Mouse (Mus musculus): Measurements from ENCODE around the gene Dlx5.

Gene Dlx5

GRCm38 (mm10) chr6:6881638-6882190 is at the start of gene Dlx5:
Dlx5 (minus strand) TSS chr6:6882085.
- no peak for DNase-seq (ENCODE audit: low read depth in 1 of 2, low spot score in 2 of 2)

GRCm38 (mm10) chr6:6931507-6931906 is 49.6 kb upstream of the Dlx5 start:
- DNase-seq (ENCODE audit: low read depth in 1 of 2, low spot score in 2 of 2) = no peak

- no peak for DNase-seq (ENCODE audit: low read depth in 1 of 2, low spot score in 2 of 2)
Measured at GRCm38 (mm10) chr6:6930831-6931230, 48.9 kb upstream of the Dlx5 start.

GRCm38 (mm10) chr6:6925264-6925663 is 43.4 kb upstream of the Dlx5 start:
- DNase-seq (ENCODE audit: low read depth in 1 of 2, low spot score in 2 of 2) = no peak

- DNase-seq (ENCODE audit: low read depth in 1 of 2, low spot score in 2 of 2) = no peak
Measured at GRCm38 (mm10) chr6:6917334-6917733, 35.4 kb upstream of the Dlx5 start.

GRCm38 (mm10) chr6:6915526-6915915 is 33.6 kb upstream of the Dlx5 start:
- DNase-seq (ENCODE audit: low read depth in 1 of 2, low spot score in 2 of 2) = no peak

GRCm38 (mm10) chr6:6914849-6915525 is 33.1 kb upstream of the Dlx5 start:
- no peak for DNase-seq (ENCODE audit: low read depth in 1 of 2, low spot score in 2 of 2)

GRCm38 (mm10) chr6:6914304-6914703 is 32.4 kb upstream of the Dlx5 start:
- DNase-seq (ENCODE audit: low read depth in 1 of 2, low spot score in 2 of 2) = no peak

GRCm38 (mm10) chr6:6909586-6909985 is 27.7 kb upstream of the Dlx5 start:
- DNase-seq (ENCODE audit: low read depth in 1 of 2, low spot score in 2 of 2) = no peak

- no peak for DNase-seq (ENCODE audit: low read depth in 1 of 2, low spot score in 2 of 2)
Measured at GRCm38 (mm10) chr6:6890047-6890446, 8.2 kb upstream of the Dlx5 start.

- DNase-seq (ENCODE audit: low read depth in 1 of 2, low spot score in 2 of 2) = no peak
Measured at GRCm38 (mm10) chr6:6886225-6886624, 4.3 kb upstream of the Dlx5 start.

- DNase-seq (ENCODE audit: low read depth in 1 of 2, low spot score in 2 of 2) = no peak
Measured at GRCm38 (mm10) chr6:6884897-6885296, 3.0 kb upstream of the Dlx5 start.

- no peak for DNase-seq (ENCODE audit: low read depth in 1 of 2, low spot score in 2 of 2)
Measured at GRCm38 (mm10) chr6:6882266-6882797, 447 bp upstream of the Dlx5 start.

GRCm38 (mm10) chr6:6881115-6881637 is 709 bp downstream of the Dlx5 start:
- DNase-seq (ENCODE audit: low read depth in 1 of 2, low spot score in 2 of 2) = no peak

- DNase-seq (ENCODE audit: low read depth in 1 of 2, low spot score in 2 of 2) = no peak
Measured at GRCm38 (mm10) chr6:6880361-6881114, 1.3 kb downstream of the Dlx5 start.

GRCm38 (mm10) chr6:6879371-6880325 is 2.2 kb downstream of the Dlx5 start:
- no peak for DNase-seq (ENCODE audit: low read depth in 1 of 2, low spot score in 2 of 2)

- no peak for DNase-seq (ENCODE audit: low read depth in 1 of 2, low spot score in 2 of 2)
Measured at GRCm38 (mm10) chr6:6878841-6879291, 3.0 kb downstream of the Dlx5 start.

- no peak for DNase-seq (ENCODE audit: low read depth in 1 of 2, low spot score in 2 of 2)
Measured at GRCm38 (mm10) chr6:6877981-6878840, 3.7 kb downstream of the Dlx5 start.

GRCm38 (mm10) chr6:6877346-6877910 is 4.5 kb downstream of the Dlx5 start:
- DNase-seq (ENCODE audit: low read depth in 1 of 2, low spot score in 2 of 2) = no peak

All from monocyte, adult 2 months (primary cell).